Mouse (Mus musculus): ENCODE measurements at regions not wholly inside any gene's neighbourhood (a gene's known extent, or its start where the extent isn't known, plus 50 kb on each side); places are given as distances from the start of the nearest gene placed in this dataset.

DNA sequence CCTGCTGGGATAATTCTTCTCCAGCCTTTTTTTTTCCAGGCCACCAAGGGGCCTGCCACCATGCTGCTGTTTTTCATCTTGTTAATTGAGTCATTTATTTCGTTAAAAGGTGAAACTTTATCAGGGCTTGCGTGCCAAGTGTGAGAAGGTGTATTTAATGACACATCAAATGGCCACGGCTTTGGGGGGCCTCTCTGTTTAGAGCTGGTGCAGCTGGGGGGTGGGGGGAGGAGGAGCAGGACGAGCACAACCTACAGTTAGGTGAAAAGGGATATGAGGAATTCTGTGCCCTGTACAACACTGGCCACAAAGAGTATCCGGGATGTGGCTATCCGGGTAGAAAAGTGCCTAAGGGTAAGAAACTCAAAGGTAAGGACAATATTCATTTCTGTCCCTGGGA lies 213.6 kb downstream of the Bcl11b start:
- H3K4me1 ChIP-seq = peaks cover 11% of the 10 kb centered on the region
- H3K27ac ChIP-seq = no peak overlapping the region
- WGBS = 30% methylated on average over 6 of the region's 6 CpGs
- H3K9me3 ChIP-seq (replicated peaks) = no peaks in the 10 kb centered on the region
- H3K27me3 ChIP-seq (ENCODE audit: low read depth, poor library complexity, severe bottlenecking) = no peaks in the 10 kb centered on the region
- H3K4me3 ChIP-seq = no peak overlapping the region
- DNase-seq (ENCODE audit: low spot score) = no peak
- no peaks in the 10 kb centered on the region for H3K36me3 ChIP-seq

DNA sequence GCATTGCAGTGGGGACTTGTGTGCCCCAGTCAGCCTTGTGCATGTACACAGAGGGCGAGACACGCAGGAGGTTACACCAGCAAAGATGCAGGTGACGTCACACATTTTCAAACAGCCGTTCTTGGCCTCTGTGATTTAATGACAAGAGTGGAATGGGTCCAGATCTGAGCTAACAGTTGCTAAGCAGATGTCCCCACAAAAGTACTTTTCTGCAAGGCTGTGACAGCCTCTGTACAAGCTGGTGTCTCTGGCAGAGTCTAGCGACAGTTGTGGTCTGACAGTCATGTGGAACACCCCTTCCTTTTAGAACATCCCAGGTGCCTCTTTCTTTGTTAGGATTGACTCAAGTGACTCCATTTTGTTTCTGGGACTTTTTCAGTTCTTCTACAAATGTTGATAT lies 203.1 kb downstream of the Bcl11b start:
- WGBS = 90% methylated on average over 5 of the region's 5 CpGs
- H3K27me3 ChIP-seq (ENCODE audit: low read depth, poor library complexity, severe bottlenecking) = no peaks in the 10 kb centered on the region
- no peak overlapping the region for H3K4me3 ChIP-seq
- no peaks in the 10 kb centered on the region for H3K9me3 ChIP-seq (replicated peaks)
- peaks cover 35% of the 10 kb centered on the region for H3K4me1 ChIP-seq
- H3K36me3 ChIP-seq = no peaks in the 10 kb centered on the region
- peak overlapping the region; percentile 36; the same call in 1 of the 2 replicates for H3K27ac ChIP-seq
- DNase-seq (ENCODE audit: low spot score) = no peak

DNA sequence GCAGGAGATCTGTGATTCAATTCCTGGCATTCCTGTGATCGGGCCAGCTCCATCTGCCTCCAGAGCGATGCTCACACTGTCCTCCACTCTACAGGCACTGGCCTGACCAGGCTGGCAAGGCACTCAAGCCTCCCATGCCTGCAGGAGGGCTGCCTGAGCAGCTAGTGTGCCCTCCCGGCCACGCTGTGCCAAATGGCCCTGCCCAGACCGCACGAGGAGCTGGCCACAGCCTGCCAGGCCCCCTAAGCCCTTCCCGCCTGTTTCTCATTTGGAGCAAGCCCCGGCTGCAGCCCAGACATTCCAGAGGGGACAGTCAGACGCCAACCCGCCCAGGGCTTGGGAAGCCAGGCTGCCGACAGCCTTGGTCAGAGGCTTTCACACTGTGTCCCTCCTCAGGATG lies 195.8 kb downstream of the Bcl11b start:
- peak; percentile 86 for DNase-seq (ENCODE audit: low spot score)
- H3K27ac ChIP-seq = peak overlapping the region; percentile 87

DNA sequence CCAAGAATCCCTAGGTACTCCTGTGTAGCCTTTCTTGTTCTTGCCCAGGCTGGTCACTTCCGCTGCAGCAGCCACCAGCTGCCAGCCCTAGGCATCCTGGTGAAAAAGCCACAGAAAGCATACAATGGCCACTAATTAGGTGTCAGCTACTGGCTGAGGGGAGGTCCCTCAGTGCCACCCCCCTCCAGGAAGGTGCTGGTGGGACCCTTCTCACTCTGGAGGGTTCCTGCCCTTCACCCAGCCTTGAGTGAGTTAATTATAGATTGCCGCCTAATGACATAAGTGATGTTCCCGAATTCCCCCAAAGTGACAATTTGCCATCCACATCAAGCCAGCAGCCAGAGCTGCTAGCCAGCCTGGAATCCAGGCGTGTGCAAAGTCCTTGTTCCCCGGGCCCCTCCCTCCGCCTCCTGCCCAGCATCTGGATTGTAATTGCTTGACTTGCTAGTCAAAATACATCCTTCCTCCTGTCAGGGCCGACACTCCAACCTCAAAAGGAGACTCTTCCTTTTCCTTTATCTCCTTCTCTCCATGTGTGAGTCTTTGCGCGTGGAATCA lies 195.2 kb downstream of the Bcl11b start:
- Histone ChIP-seq H3K4me1 (peaks cover 55% of the 10 kb centered on the region), H3K36me3 (no peaks in the 10 kb centered on the region), H3K27ac (peak overlapping the region; percentile 87), H3K4me3 (peak overlapping the region; percentile 28), H3K27me3 (ENCODE audit: low read depth, poor library complexity, severe bottlenecking) (peaks cover 15% of the 10 kb centered on the region), H3K9me3 (replicated peaks) (no peaks in the 10 kb centered on the region)
- WGBS = 20% methylated on average over 9 of the region's 9 CpGs
- DNase-seq (ENCODE audit: low spot score) = peak; percentile 61

More for the DNA sequence above, 195.8 kb downstream of the Bcl11b start:
- Histone ChIP-seq H3K4me3 (peak overlapping the region; percentile 28), H3K27me3 (ENCODE audit: low read depth, poor library complexity, severe bottlenecking) (peaks cover 15% of the 10 kb centered on the region), H3K9me3 (replicated peaks) (no peaks in the 10 kb centered on the region), H3K36me3 (no peaks in the 10 kb centered on the region), H3K4me1 (peaks cover 60% of the 10 kb centered on the region)
- WGBS = 5% methylated on average over 11 of the region's 11 CpGs

DNA sequence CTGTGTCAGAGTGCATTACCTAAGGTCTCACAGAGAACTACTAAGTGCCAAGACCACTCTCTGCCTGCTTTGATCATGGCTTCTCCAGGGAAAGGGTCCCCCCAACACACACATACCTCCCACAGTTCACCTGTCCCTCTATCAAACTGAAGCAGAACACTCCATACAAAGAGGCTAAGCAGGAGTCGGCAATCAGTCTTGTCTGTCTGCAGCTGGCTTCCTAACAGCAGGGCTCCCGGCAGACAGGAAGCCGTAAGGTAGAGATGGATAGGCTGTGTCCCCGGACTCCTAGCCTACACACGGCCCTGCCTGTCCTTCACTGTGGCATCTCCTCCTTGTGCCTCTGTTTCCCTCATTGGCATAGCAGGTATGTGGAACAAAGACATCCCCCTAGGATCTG lies 192.2 kb downstream of the Bcl11b start:
- Histone ChIP-seq H3K36me3 (no peaks in the 10 kb centered on the region), H3K4me3 (no peak overlapping the region), H3K27ac (peak overlapping the region; percentile 50), H3K27me3 (ENCODE audit: low read depth, poor library complexity, severe bottlenecking) (peaks cover 11% of the 10 kb centered on the region), H3K4me1 (peaks cover 53% of the 10 kb centered on the region), H3K9me3 (replicated peaks) (no peaks in the 10 kb centered on the region; the same call in 1 of the 2 replicates)
- 16% methylated on average over 5 of the region's 5 CpGs for WGBS
- no peak for DNase-seq (ENCODE audit: low spot score)

DNA sequence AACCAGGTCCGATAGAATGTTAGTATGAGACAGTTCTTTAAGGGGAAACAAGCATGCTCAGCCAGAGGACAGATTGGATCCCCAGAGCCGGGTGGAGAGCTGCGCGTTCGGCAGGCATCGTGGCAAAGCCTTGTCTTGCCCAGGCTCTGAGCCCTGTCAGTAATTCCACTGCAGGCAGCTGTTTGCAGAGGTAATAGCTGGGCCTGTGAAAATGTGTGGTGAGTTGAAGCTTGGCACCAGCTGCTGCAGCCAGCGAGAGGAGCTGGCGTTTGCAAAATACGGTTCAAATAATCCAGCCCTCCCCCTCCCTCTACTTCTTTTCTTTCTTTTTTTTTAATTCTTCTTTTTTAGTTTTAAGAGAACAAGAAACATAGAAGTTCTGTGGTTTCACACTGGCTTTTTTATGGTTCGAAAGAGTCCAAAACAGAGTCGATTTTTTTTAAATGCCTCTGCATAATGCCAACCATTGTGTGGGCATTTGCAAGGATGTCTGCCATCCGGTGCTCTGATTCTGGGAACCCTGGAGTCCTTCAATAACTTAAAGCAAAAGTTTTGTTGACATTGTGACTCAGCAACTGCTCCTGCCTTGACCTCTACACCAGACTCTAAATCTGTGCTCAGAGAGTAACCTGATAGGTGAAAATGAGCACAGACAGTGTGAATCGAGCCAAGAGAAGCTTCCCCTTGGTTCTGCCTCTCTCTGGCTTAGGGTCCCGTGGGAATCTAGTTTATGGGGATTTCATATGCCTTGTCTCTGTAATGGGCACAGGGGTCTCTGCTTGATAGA lies 190.7 kb downstream of the Bcl11b start:
- Histone ChIP-seq H3K4me1 (peaks cover 38% of the 10 kb centered on the region), H3K4me3 (no peak overlapping the region), H3K27ac (no peak overlapping the region), H3K9me3 (replicated peaks) (no peaks in the 10 kb centered on the region; the same call in 1 of the 2 replicates), H3K36me3 (no peaks in the 10 kb centered on the region), H3K27me3 (ENCODE audit: low read depth, poor library complexity, severe bottlenecking) (0 out of 2 replicates have a peak, but pooled peaks cover 4% of the 10 kb centered on the region)
- no peak for DNase-seq (ENCODE audit: low spot score)
- WGBS = 81% methylated on average over 14 of the region's 14 CpGs

DNA sequence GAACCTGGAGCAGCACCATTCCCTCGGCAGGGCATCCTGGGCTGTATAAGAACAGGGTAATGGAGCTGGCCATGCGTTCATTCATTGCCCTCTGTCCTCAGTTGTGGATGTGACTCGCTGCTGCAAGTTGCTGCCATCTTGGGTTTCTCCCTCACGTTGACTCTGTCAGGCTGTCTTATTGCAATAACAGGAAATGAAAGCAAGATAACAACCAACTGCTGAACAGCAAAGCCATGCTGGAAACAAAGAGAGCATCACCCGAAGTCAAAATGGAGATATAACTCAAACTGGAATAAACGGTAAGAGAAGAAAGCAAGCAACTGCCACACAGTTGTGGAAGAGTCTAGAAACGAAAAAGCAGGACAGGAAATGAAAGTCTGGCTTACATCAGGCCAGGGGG lies 188.5 kb downstream of the Bcl11b start:
- Histone ChIP-seq H3K9me3 (replicated peaks) (no peaks in the 10 kb centered on the region; the same call in 1 of the 2 replicates), H3K4me3 (no peak overlapping the region), H3K4me1 (peaks cover 21% of the 10 kb centered on the region), H3K27me3 (ENCODE audit: low read depth, poor library complexity, severe bottlenecking) (no peaks in the 10 kb centered on the region), H3K36me3 (no peaks in the 10 kb centered on the region), H3K27ac (no peak overlapping the region)
- WGBS = 88% methylated on average over 7 of the region's 7 CpGs
- no peak for DNase-seq (ENCODE audit: low spot score)

DNA sequence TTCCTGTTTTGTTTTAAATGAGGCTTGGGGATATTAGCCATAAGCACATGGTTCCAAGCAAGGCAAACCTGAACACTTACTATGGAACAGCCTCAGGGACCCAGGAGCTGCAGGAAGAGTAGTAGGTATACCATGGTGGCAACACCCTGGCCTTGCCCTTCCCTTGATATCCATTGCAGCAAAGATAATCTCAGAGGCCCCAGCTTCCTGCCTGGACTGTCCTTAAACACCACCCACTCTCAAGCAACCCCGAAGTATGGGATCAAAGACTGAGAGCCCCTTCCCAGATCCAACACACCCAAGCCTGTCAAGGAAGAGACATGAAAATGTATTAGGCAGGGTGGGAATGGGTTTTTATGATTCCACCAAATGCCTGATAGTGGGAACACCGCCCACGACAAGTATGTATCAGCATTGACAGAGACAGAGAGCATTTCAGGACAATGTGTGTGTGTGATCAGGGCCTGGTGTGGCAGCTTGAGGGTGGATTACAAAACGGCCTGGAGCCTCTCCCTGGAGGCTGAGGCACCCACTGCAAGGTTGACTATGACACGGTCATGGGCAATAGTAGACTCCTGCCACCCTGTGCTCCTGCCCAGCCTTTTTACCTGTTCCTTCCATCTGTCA lies 179.5 kb downstream of the Bcl11b start:
- DNase-seq (ENCODE audit: low spot score) = no peak
- Histone ChIP-seq H3K9me3 (replicated peaks) (no peaks in the 10 kb centered on the region), H3K27me3 (ENCODE audit: low read depth, poor library complexity, severe bottlenecking) (no peaks in the 10 kb centered on the region), H3K4me3 (no peak overlapping the region), H3K36me3 (no peaks in the 10 kb centered on the region), H3K4me1 (no peaks in the 10 kb centered on the region), H3K27ac (no peak overlapping the region)
- 89% methylated on average over 5 of the region's 5 CpGs for WGBS

DNA sequence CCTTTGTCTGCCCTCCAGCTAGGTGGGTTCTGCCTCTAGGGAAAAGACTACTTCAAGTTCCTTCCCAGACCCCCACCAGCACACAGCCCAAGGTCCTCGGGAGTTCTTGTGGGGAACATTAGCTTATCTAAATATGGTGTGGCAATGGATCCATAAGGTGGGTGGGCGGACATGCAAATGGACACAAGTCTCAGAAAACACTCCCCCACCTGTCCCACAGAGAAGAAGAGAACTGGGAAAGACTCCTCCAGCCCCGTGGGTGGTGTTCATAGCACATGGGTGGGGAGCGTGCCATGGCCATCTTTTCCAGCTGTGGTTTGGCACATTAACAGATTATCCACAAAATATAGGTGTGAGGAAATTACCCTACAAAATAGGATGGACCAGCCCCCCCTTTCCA lies 177.5 kb downstream of the Bcl11b start:
- H3K36me3 ChIP-seq = no peaks in the 10 kb centered on the region
- DNase-seq (ENCODE audit: low spot score) = no peak
- WGBS = 91% methylated on average over 4 of the region's 4 CpGs
- H3K4me3 ChIP-seq = no peak overlapping the region
- no peaks in the 10 kb centered on the region for H3K9me3 ChIP-seq (replicated peaks)
- no peaks in the 10 kb centered on the region for H3K27me3 ChIP-seq (ENCODE audit: low read depth, poor library complexity, severe bottlenecking)
- no peak overlapping the region for H3K27ac ChIP-seq
- peaks cover under 1% of the 10 kb centered on the region; the same call in 1 of the 2 replicates for H3K4me1 ChIP-seq

DNA sequence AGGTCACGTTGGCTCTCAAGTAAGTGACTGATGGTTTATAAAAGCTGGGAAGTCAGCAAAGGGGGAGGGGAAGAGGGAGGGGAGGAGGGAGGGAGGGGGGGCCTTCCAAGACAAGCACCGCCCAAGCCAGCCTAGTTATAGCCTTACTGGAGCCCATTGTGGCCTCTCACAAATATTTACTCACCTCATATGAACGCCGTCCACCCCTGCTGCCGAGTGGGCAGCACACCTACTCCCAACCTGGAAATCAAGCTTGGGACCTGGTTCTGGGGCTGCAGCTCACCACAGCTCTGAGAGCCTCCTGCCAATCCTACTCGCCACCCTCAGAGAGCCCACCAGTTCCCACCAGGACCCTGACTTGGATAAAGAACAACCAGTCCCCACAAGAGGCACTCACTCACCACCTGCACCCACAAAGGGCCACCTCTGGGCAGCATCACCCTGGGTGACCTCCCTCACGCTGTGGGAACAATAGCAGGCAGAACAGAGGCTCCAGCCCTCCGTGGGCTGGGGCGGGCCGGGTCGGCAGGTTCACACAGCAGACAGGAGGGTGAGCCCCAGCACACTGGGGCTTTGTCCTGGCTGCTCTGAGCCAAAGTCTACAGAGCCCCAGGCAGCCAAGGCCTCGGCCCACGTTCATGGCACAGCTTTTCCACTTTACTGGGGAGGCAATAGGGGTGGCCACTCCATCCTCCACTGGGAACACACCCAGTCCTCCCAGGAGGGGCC lies 171.8 kb downstream of the Bcl11b start:
- no peak for DNase-seq (ENCODE audit: low spot score)
- H3K27ac ChIP-seq = peak overlapping the region; percentile 69
- H3K9me3 ChIP-seq (replicated peaks) = no peaks in the 10 kb centered on the region
- H3K4me1 ChIP-seq = peaks cover 15% of the 10 kb centered on the region
- no peaks in the 10 kb centered on the region for H3K36me3 ChIP-seq
- peaks cover 16% of the 10 kb centered on the region for H3K27me3 ChIP-seq (ENCODE audit: low read depth, poor library complexity, severe bottlenecking)
- 45% methylated on average over 13 of the region's 13 CpGs for WGBS
- no peak overlapping the region for H3K4me3 ChIP-seq

DNA sequence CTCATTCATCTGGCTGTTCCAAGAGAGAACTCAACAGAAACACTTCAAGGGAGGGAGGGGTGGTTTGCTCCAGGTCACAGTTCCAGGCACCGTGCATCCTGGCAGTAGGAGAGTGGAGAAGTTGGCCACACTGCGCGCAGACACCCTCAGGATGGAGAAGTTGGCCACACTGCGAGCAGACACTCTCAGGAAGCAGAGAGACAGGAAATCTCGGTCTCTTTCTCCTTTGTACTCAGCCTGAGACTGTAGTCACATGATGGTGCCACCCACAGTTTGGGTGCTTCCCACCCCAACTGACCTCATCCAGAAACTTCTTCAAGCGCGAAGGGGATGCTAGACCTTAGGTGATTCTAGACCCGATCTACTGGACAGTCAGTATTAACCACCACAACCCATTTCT lies 170.4 kb downstream of the Bcl11b start:
- H3K4me3 ChIP-seq = no peak overlapping the region
- DNase-seq (ENCODE audit: low spot score) = no peak
- peaks cover 16% of the 10 kb centered on the region for H3K27me3 ChIP-seq (ENCODE audit: low read depth, poor library complexity, severe bottlenecking)
- H3K27ac ChIP-seq = no peak overlapping the region
- no peaks in the 10 kb centered on the region for H3K9me3 ChIP-seq (replicated peaks)
- H3K36me3 ChIP-seq = no peaks in the 10 kb centered on the region
- WGBS = 94% methylated on average over 8 of the region's 8 CpGs
- peaks cover 15% of the 10 kb centered on the region for H3K4me1 ChIP-seq

DNA sequence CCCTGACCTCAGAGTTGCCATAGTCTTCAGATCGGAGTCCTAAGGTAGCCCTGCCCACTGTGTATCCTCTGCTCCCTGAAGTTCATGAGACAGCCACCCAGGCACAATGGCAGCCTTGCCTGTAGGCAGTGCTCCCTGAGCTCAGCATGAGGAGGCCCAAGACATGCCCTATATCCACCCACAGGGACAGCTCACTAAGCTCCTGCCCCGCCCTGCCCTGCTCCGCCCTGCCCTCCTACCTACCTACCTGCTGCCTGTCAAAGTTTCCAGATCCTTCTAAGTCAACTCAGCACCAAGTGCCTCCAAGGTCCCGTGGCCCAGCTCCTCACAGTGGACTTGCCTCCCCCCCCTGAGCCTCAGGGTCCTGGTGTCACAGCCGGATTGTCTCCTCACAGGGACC lies 168.9 kb downstream of the Bcl11b start:
- no peak overlapping the region for H3K27ac ChIP-seq
- no peak overlapping the region for H3K4me3 ChIP-seq
- H3K4me1 ChIP-seq = peaks cover 15% of the 10 kb centered on the region
- 85% methylated on average over 5 of the region's 5 CpGs for WGBS
- no peaks in the 10 kb centered on the region for H3K9me3 ChIP-seq (replicated peaks)
- H3K27me3 ChIP-seq (ENCODE audit: low read depth, poor library complexity, severe bottlenecking) = peaks cover 16% of the 10 kb centered on the region
- no peak for DNase-seq (ENCODE audit: low spot score)
- H3K36me3 ChIP-seq = no peaks in the 10 kb centered on the region

DNA sequence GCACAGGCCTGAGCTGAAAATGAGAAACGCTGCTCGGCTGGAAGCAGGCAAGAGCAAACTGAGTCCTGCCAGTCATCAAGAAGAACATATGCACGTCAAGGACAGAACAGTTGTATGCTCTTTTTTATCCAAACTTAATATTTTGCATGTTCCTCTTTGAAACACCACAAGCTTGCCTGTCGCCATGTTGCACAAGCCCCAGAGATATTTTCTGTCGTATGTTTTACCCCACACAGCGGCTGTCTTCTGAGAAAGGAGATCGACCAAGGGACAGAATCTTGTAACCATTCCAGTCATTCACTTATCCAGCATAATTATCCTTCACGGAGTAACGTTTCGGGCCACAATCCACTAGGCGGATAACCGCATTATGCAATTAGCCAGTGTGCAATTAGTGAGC lies 165.7 kb downstream of the Bcl11b start:
- Histone ChIP-seq H3K27me3 (ENCODE audit: low read depth, poor library complexity, severe bottlenecking) (peaks cover 5% of the 10 kb centered on the region; the same call in 1 of the 2 replicates), H3K9me3 (replicated peaks) (no peaks in the 10 kb centered on the region), H3K36me3 (no peaks in the 10 kb centered on the region), H3K4me3 (no peak overlapping the region), H3K27ac (no peak overlapping the region), H3K4me1 (no peaks in the 10 kb centered on the region)
- no peak for DNase-seq (ENCODE audit: low spot score)
- 92% methylated on average over 12 of the region's 12 CpGs for WGBS

All from limb, embryonic 10.5 days (tissue).